Mouse (Mus musculus) urinary bladder, postnatal 36 days (tissue): ENCODE measurements at regions not wholly inside any gene's neighbourhood (a gene's known extent, or its start where the extent isn't known, plus 50 kb on each side); places are given as distances from the start of the nearest gene placed in this dataset.
A peak's percentile ranks its signal among the peaks of the same experiment; 100 is the strongest.

ENCODE experiments used
- DNase-seq, 2 experiments: peaks; one replicate each; pipeline ENCODE4 v3.0.0; 2022; ENCODE audit warnings: low spot score in 2 of 2, mixed read lengths in 1 of 2

- peak; percentile 43 to 56 for DNase-seq
These were observed 201.5 kb downstream of the Gm11146 start for GRCm38 (mm10) chr16:77400276-77400891.

GRCm38 (mm10) chr16:77399846-77400275, 202.0 kb downstream of the Gm11146 start:
- no peak for DNase-seq

GRCm38 (mm10) chr16:77394054-77394716, 207.7 kb downstream of the Gm11146 start:
- no peak for DNase-seq

GRCm38 (mm10) chr16:77393470-77393869, 208.4 kb downstream of the Gm11146 start:
- DNase-seq, result no peak

- DNase-seq, result no peak
These were observed 209.7 kb downstream of the Gm11146 start for GRCm38 (mm10) chr16:77392205-77392604.

- no peak for DNase-seq
These were observed 217.7 kb downstream of the Gm11146 start for GRCm38 (mm10) chr16:77384021-77384729.

- DNase-seq, result no peak
These were observed 219.1 kb downstream of the Gm11146 start for GRCm38 (mm10) chr16:77382790-77383189.

GRCm38 (mm10) chr16:77372768-77373167, 229.1 kb downstream of the Gm11146 start:
- DNase-seq, result peak; percentile 7 to 33

- DNase-seq, result no peak
These were observed 232.1 kb downstream of the Gm11146 start for GRCm38 (mm10) chr16:77369810-77370209.

- DNase-seq, result no peak
These were observed 236.6 kb downstream of the Gm11146 start for GRCm38 (mm10) chr16:77365254-77365653.

- no peak for DNase-seq
These were observed 237.5 kb downstream of the Gm11146 start for GRCm38 (mm10) chr16:77364439-77364838.

GRCm38 (mm10) chr16:77359190-77359589, 242.7 kb downstream of the Gm11146 start:
- no peak for DNase-seq

GRCm38 (mm10) chr16:77355260-77355659, 246.6 kb downstream of the Gm11146 start:
- DNase-seq, result no peak

- no peak for DNase-seq
These were observed 247.6 kb downstream of the Gm11146 start for GRCm38 (mm10) chr16:77354201-77354712.

GRCm38 (mm10) chr16:77346128-77346527, 255.8 kb downstream of the Gm11146 start:
- no peak for DNase-seq

GRCm38 (mm10) chr16:77332285-77332684, 269.6 kb downstream of the Gm11146 start:
- no peak for DNase-seq

GRCm38 (mm10) chr16:77330996-77331395, 270.9 kb downstream of the Gm11146 start:
- peak; percentile 26 to 43 for DNase-seq

GRCm38 (mm10) chr16:77329711-77330530, 272.0 kb downstream of the Gm11146 start:
- DNase-seq, result peak; percentile 26 to 33

GRCm38 (mm10) chr16:77329160-77329691, 272.7 kb downstream of the Gm11146 start:
- DNase-seq, result peak; percentile 45 to 61

- DNase-seq, result no peak
These were observed 273.2 kb downstream of the Gm11146 start for GRCm38 (mm10) chr16:77328628-77329159.

GRCm38 (mm10) chr16:77328049-77328448, 273.8 kb downstream of the Gm11146 start:
- no peak for DNase-seq
